Mouse (Mus musculus) bone marrow macrophage, adult 2 months (primary cell): Measurements from ENCODE around the gene Asic1.

Experiments used
- CTCF ChIP-seq: IDR thresholded peaks from 2 replicates; pipeline ENCODE4 v1.5.1; 2012; ENCODE audit warnings: low read depth, mild to moderate bottlenecking, low read length, moderate library complexity
- POLR2A ChIP-seq: IDR thresholded peaks from 2 replicates; pipeline ENCODE4 v1.6.1; 2012; ENCODE audit warnings: mild to moderate bottlenecking, low read depth, low read length, borderline replicate concordance

DNA sequence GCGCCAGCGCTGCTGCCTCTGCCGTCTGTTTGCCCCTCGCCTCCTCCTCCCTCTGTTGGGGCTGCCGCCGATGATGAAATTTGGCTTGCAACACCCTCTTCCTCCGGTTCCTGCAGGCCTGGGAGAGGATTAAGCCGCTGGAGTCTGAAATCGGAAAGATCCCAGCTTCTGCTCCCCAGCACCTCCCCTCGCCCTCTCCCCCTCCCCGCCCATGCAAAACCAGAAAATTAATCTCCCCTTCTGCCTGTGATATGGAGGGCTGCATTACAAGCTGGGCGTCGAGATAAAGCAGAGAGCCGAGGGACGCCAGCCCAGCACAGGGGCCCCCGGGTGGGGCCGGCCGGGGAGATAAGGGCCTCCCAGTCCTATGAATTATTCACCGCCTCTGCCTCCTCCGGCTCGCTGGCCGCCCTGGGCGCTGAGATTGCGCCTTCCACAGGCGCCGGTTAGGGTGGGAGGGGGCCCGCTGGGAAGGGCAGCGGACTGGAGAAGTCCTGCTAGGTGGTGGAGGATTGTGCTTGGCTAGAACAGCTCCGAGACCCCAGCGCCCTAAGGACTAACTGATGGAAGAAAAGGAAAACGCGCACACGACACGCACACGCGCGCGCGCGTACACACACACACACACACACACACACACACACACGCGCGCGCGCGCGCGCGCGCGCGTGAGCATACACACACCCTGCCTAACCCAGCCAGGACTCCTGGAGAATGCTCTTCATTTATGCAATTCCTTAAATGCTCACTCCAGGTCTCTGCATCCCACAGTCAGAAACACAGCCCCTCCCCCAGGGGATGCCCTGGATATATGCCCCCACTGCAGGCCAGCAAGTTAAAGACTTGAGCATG lies 5.3 kb upstream of the Asic1 start:
- no peak for TF ChIP-seq CTCF
- TF ChIP-seq POLR2A = 0 out of 2 replicates have a peak, but pooled peaks have one; percentile 22
